Mouse (Mus musculus) lung, embryonic 14.5 days (tissue): ENCODE measurements at regions not wholly inside any gene's neighbourhood (a gene's known extent, or its start where the extent isn't known, plus 50 kb on each side); places are given as distances from the start of the nearest gene placed in this dataset.

ENCODE experiments used
- ATAC-seq: fragments of 200-750 bp; cut with Nextera tagmentation; 2 replicates; pipeline ENCODE4 v1.8.0; 2017; ENCODE audit warnings: mild to moderate bottlenecking, moderate TSS enrichment, moderate library complexity; ENCODE audit not compliant: insufficient read depth
- DNase-seq: peaks from one replicate; pipeline ENCODE4 v3.0.0-alpha.2; 2015
- H3K27ac ChIP-seq: fragments of 300-500 bp; sonication (generic); 2 replicates; pipeline ENCODE4 v1.5.1; 2014; ENCODE audit warnings: low read depth, mild to moderate bottlenecking, moderate library complexity
- H3K27me3 ChIP-seq: fragments of 300-500 bp; sonication (generic); 2 replicates; pipeline ENCODE4 v1.6.1; 2014; ENCODE audit warnings: low read length, control low read depth; ENCODE audit not compliant: insufficient read depth
- H3K36me3 ChIP-seq: fragments of 300-500 bp; sonication (generic); 2 replicates; pipeline ENCODE4 v1.6.1; 2014; ENCODE audit warnings: control low read depth; ENCODE audit not compliant: insufficient read depth
- H3K4me1 ChIP-seq: fragments of 300-500 bp; sonication (generic); 2 replicates; pipeline ENCODE4 v1.6.1; 2014; ENCODE audit warnings: antibody characterized with exemption, control low read depth; ENCODE audit not compliant: insufficient read depth
- H3K4me2 ChIP-seq: fragments of 300-500 bp; sonication (generic); 2 replicates; pipeline ENCODE4 v1.6.1; 2014; ENCODE audit warnings: mild to moderate bottlenecking
- H3K4me3 ChIP-seq: fragments of 300-500 bp; sonication (generic); 2 replicates; pipeline ENCODE4 v1.5.1; 2014; ENCODE audit warnings: low read depth, low read length
- H3K9ac ChIP-seq: fragments of 300-500 bp; sonication (generic); 2 replicates; pipeline ENCODE4 v1.6.1; 2014
- H3K9me3 ChIP-seq: fragments of 300-500 bp; sonication (generic); 2 replicates; pipeline ENCODE4 v1.6.1; 2016; ENCODE audit warnings: low read depth, low read length, control low read depth
- CTCF ChIP-seq: IDR thresholded peaks from 2 replicates; pipeline ENCODE4 v1.5.1; 2016; ENCODE audit warnings: antibody characterized with exemption, low read depth
- WGBS: fragments of 180-500 bp; shearing (Covaris S2); extraction: QIAGEN DNeasy Blood & Tissue Kit; methylation state at CpG from one replicate; pipeline ENCODE4 v1.1.7; 2014; 5-methylcytosine and 5-hydroxymethylcytosine counted together

DNA sequence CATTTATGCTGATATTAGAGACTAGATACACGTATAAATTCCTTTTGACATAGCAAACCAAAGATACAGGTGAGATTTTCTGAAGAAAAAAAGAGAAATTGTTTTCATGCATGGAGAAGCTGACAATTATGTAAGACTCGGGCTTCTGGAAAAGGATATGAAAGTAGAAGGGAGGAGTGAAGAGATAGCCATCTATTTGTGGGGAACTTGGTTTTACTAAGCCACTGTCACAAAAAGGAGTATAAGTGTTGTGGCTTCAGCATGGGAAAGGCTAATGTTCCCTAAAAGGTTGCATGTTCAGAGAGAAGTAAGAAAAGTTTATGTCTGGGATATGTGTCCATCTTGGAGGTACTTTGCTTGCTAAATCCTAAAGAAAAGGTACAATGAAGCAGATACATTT is 390.8 kb upstream of the Chl1 start:
- Histone ChIP-seq H3K4me1 (no peaks in the 10 kb centered on the region), H3K9me3 (no peaks in the 10 kb centered on the region), H3K27ac (no peak overlapping the region), H3K27me3 (no peaks in the 10 kb centered on the region), H3K9ac (no peak overlapping the region), H3K4me3 (no peak overlapping the region), H3K36me3 (no peaks in the 10 kb centered on the region), H3K4me2 (no peak overlapping the region)
- no peak for DNase-seq
- TF ChIP-seq CTCF = no peak
- 64% methylated on average over 2 of the region's 2 CpGs for WGBS
- no peak for ATAC-seq

DNA sequence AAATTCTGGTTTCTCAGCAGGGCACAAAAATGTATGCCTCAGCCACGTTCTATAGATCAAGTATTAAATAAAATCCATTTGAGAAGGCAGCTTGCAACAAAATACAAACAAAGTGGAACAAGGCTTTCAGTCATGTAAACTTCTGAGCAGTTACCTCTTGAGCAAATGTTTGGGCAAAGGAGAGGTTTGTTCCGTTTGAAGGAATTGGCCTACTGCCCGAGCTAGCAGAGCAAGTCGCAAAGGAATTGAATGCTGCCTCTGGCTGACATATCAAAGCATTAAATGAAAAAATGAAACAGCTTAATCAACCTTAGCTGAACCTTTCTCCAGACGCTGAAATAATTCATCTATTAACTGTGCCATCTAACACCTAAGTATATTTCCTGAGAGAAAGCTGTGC is 369.5 kb upstream of the Chl1 start:
- Histone ChIP-seq H3K4me2 (no peak overlapping the region), H3K27ac (no peak overlapping the region), H3K4me3 (no peak overlapping the region), H3K9ac (no peak overlapping the region), H3K4me1 (no peaks in the 10 kb centered on the region), H3K36me3 (no peaks in the 10 kb centered on the region), H3K27me3 (no peaks in the 10 kb centered on the region), H3K9me3 (no peaks in the 10 kb centered on the region)
- no peak for TF ChIP-seq CTCF
- DNase-seq = peak; percentile 26
- WGBS = 53% methylated on average over 5 of the region's 5 CpGs
- no peak for ATAC-seq

- no peak for TF ChIP-seq CTCF
- Histone ChIP-seq H3K9ac (no peak overlapping the region), H3K4me1 (no peaks in the 10 kb centered on the region), H3K27ac (no peak overlapping the region), H3K9me3 (no peaks in the 10 kb centered on the region), H3K36me3 (no peaks in the 10 kb centered on the region), H3K4me2 (no peak overlapping the region), H3K4me3 (no peak overlapping the region), H3K27me3 (no peaks in the 10 kb centered on the region)
- no peak for ATAC-seq
- WGBS = 38% methylated on average over 1 of the region's 1 CpGs
- DNase-seq = no peak
Observed at GRCm38 (mm10) chr6:103177851-103178250, 332.5 kb upstream of the Chl1 start.

DNA sequence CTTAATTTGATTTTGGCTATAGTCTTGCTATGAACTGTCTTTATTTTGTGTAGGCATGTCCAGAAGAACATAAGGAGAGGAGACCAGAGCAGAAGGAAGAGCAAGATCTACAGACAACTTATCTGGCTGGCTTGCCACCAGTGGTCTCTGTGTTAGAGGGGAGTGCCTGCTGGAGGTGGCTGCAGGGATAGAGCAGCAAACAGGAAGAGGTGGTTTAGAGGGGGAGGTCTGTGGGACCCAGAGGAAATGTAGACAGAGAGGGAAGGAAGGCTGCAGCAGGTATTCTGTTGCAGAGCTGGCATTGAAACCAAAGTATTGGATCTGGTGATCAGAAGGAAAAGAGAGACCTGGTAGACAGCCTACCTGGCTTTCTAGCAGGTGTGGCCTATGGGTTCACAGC is 327.0 kb upstream of the Chl1 start:
- Histone ChIP-seq H3K4me3 (no peak overlapping the region), H3K4me1 (no peaks in the 10 kb centered on the region), H3K9ac (no peak overlapping the region), H3K27me3 (no peaks in the 10 kb centered on the region), H3K27ac (no peak overlapping the region), H3K9me3 (no peaks in the 10 kb centered on the region), H3K4me2 (no peak overlapping the region), H3K36me3 (no peaks in the 10 kb centered on the region)
- DNase-seq (no peak), ATAC-seq (no peak)
- no peak for TF ChIP-seq CTCF

GRCm38 (mm10) chr6:103196838-103197237 is 313.5 kb upstream of the Chl1 start:
- H3K9me3 ChIP-seq = no peaks in the 10 kb centered on the region
- H3K27ac ChIP-seq = no peak overlapping the region
- no peaks in the 10 kb centered on the region for H3K36me3 ChIP-seq
- H3K4me1 ChIP-seq = no peaks in the 10 kb centered on the region
- WGBS = 72% methylated on average over 6 of the region's 6 CpGs
- ATAC-seq (no peak), DNase-seq (no peak)
- no peaks in the 10 kb centered on the region for H3K27me3 ChIP-seq
- H3K4me2 ChIP-seq = no peak overlapping the region
- no peak for TF ChIP-seq CTCF
- no peak overlapping the region for H3K4me3 ChIP-seq
- no peak overlapping the region for H3K9ac ChIP-seq

- Histone ChIP-seq H3K27me3 (no peaks in the 10 kb centered on the region), H3K36me3 (no peaks in the 10 kb centered on the region), H3K4me3 (no peak overlapping the region), H3K4me2 (no peak overlapping the region), H3K9ac (no peak overlapping the region), H3K27ac (no peak overlapping the region), H3K9me3 (no peaks in the 10 kb centered on the region), H3K4me1 (no peaks in the 10 kb centered on the region)
- 8% methylated on average over 1 of the region's 1 CpGs for WGBS
- peak; percentile 86 for DNase-seq
- peak; percentile 42; the same call in 1 of the 2 replicates for TF ChIP-seq CTCF
- ATAC-seq = no peak
Observed at GRCm38 (mm10) chr6:103201605-103202004, 308.8 kb upstream of the Chl1 start.

GRCm38 (mm10) chr6:103209202-103209601 is 301.2 kb upstream of the Chl1 start:
- ATAC-seq (no peak), DNase-seq (peak; percentile 41)
- Histone ChIP-seq H3K27ac (no peak overlapping the region), H3K36me3 (no peaks in the 10 kb centered on the region), H3K9me3 (no peaks in the 10 kb centered on the region), H3K4me1 (peaks cover 4% of the 10 kb centered on the region; the same call in 1 of the 2 replicates), H3K27me3 (no peaks in the 10 kb centered on the region), H3K9ac (no peak overlapping the region), H3K4me3 (no peak overlapping the region), H3K4me2 (no peak overlapping the region)
- no peak for TF ChIP-seq CTCF

GRCm38 (mm10) chr6:103213160-103213559 is 297.2 kb upstream of the Chl1 start:
- Histone ChIP-seq H3K9ac (no peak overlapping the region), H3K27me3 (no peaks in the 10 kb centered on the region), H3K9me3 (no peaks in the 10 kb centered on the region), H3K27ac (no peak overlapping the region), H3K4me3 (no peak overlapping the region), H3K36me3 (no peaks in the 10 kb centered on the region), H3K4me2 (0 out of 2 replicates have a peak overlapping the region, but pooled peaks have one; percentile 7), H3K4me1 (peaks cover 4% of the 10 kb centered on the region; the same call in 1 of the 2 replicates)
- DNase-seq (peak; percentile 71), ATAC-seq (peak; percentile 93)
- WGBS = 33% methylated on average over 6 of the region's 6 CpGs
- TF ChIP-seq CTCF = no peak
